Mouse (Mus musculus) neural tube, embryonic 13.5 days (tissue): Measurements from ENCODE around the gene Rbfox3. TPM values are rescaled to one million over a fixed set of nuclear protein-coding genes. Genes with fewer than 3 reads are reported as not detected.

Source experiments
- ATAC-seq: fragments of 200-750 bp; cut with Nextera tagmentation; 2 replicates; pipeline ENCODE4 v1.8.0; 2017; ENCODE audit warnings: low read depth, mild to moderate bottlenecking, moderate TSS enrichment, moderate library complexity
- H3K27ac ChIP-seq: fragments of 300-500 bp; sonication (generic); replicated peaks from 2 replicates; pipeline ENCODE4 v1.5.1; 2015; ENCODE audit warnings: moderate library complexity, mild to moderate bottlenecking, inconsistent platforms
- H3K27me3 ChIP-seq: fragments of 300-500 bp; sonication (generic); 2 replicates; pipeline ENCODE4 v1.6.1; 2015; ENCODE audit warnings: mild to moderate bottlenecking, inconsistent platforms
- H3K36me3 ChIP-seq: fragments of 300-500 bp; sonication (generic); 2 replicates; pipeline ENCODE4 v1.6.1; 2015; ENCODE audit warnings: mild to moderate bottlenecking, inconsistent platforms
- H3K4me1 ChIP-seq: fragments of 300-500 bp; sonication (generic); replicated peaks from 2 replicates; pipeline ENCODE4 v1.6.1; 2015; ENCODE audit warnings: inconsistent platforms
- H3K4me2 ChIP-seq: fragments of 300-500 bp; sonication (generic); 2 replicates; pipeline ENCODE4 v1.6.1; 2015; ENCODE audit warnings: inconsistent platforms, mild to moderate bottlenecking, moderate library complexity
- H3K4me3 ChIP-seq: fragments of 300-500 bp; sonication (generic); 2 replicates; pipeline ENCODE4 v1.5.1; 2015; ENCODE audit warnings: mild to moderate bottlenecking, inconsistent platforms
- H3K9ac ChIP-seq: fragments of 300-500 bp; sonication (generic); 2 replicates; pipeline ENCODE4 v1.6.1; 2015; ENCODE audit warnings: moderate library complexity, mild to moderate bottlenecking, inconsistent platforms
- H3K9me3 ChIP-seq: fragments of 300-500 bp; sonication (generic); 2 replicates; pipeline ENCODE4 v1.6.1; 2016; ENCODE audit warnings: inconsistent platforms
- WGBS: fragments of 180-500 bp; shearing (Covaris S2); methylation state at CpG from one replicate; pipeline ENCODE4 v1.1.7; 2015; 5-methylcytosine and 5-hydroxymethylcytosine counted together
- polyA plus RNA-seq: library from polyadenylated mRNA; unstranded; fragments of >200 nt; fragmentation: Nextera tagmentation; extraction: Ambion mirVana; gene quantifications from 2 replicates; pipeline ENCODE4 v1.2.1, GENCODE M21; 2015

Rbfox3 gene
- polyA plus RNA-seq, 1 experiment from 2014 or later = 71.2 TPM

DNA sequence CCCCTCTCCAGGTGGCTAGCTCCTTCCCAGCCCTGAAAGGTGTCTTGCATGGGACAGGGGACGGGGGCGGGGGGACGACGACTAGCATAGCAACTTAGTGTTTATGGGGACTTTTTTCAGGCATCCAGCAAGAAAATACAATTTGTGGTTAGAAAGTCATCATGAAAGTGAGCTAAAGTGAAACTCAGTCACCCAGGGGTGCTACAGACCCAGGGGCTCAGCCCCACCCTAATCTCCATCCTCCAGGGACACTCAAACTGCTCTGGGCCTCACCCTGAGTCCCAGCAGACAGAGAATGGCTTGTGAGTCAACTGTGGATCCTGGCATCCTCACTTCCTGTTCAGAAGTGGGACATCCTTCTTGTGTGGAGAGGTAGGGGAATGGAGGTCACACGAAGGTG is 179.7 kb downstream of the Rbfox3 start:
- WGBS = 89% methylated on average over 5 of the region's 5 CpGs
- Histone ChIP-seq H3K4me2 (no peak overlapping the region), H3K27ac (no peak overlapping the region), H3K36me3 (no peaks in the 10 kb centered on the region), H3K9me3 (no peaks in the 10 kb centered on the region), H3K27me3 (no peaks in the 10 kb centered on the region), H3K9ac (no peak overlapping the region), H3K4me3 (no peak overlapping the region), H3K4me1 (peaks cover 47% of the 10 kb centered on the region)
- ATAC-seq = no peak

DNA sequence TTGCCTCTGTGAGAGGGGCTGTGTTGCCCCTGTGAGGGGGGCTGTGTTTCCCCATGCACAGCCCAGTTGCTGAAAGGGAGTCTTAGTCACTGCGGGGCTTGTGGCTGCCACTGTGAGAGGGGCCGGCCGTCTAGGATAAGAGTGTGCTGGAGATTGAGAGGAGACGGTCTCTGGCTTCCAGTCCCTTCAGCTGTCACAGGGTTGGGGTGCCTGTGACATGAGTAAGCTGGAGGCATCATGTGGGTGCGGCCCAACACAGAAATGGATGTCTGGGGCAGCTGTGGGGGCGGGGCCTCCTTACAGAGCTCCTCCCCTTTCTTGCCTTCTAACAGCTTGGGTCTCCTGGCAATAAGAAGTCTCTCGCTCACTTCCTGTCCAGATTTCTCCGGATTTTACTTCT is 182.0 kb downstream of the Rbfox3 start:
- Histone ChIP-seq H3K9ac (0 out of 2 replicates have a peak overlapping the region, but pooled peaks have one; percentile 17), H3K27ac (peak overlapping the region; percentile 43), H3K27me3 (no peaks in the 10 kb centered on the region), H3K36me3 (no peaks in the 10 kb centered on the region), H3K9me3 (no peaks in the 10 kb centered on the region), H3K4me3 (no peak overlapping the region), H3K4me2 (no peak overlapping the region), H3K4me1 (peaks cover 63% of the 10 kb centered on the region)
- 40% methylated on average over 8 of the region's 8 CpGs for WGBS
- ATAC-seq = no peak

DNA sequence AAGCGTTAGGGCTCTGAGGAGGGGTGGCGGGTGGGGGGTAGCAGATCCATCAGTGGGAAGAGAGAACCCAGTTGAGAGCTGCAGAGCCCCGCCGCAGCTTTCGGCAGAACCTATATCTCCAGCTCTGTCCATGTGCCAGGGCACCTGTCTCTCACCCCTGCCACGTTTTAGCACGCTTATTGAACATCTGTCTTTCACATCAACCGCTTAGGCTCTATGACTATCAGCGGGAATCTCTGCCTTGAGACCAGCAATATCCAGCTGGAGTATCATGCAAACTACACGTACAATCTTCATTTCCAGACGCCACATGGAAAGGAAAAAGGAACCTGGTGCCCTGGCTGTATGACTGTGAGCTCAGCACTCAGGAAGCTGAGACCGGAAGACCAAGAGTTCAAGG is 182.6 kb downstream of the Rbfox3 start:
- Histone ChIP-seq H3K4me2 (no peak overlapping the region), H3K9ac (peak overlapping the region; percentile 28; the same call in 1 of the 2 replicates), H3K36me3 (no peaks in the 10 kb centered on the region), H3K27ac (peak overlapping the region; percentile 43), H3K4me1 (peaks cover 66% of the 10 kb centered on the region), H3K27me3 (no peaks in the 10 kb centered on the region), H3K9me3 (no peaks in the 10 kb centered on the region), H3K4me3 (no peak overlapping the region)
- no peak for ATAC-seq
- WGBS = 59% methylated on average over 12 of the region's 12 CpGs

DNA sequence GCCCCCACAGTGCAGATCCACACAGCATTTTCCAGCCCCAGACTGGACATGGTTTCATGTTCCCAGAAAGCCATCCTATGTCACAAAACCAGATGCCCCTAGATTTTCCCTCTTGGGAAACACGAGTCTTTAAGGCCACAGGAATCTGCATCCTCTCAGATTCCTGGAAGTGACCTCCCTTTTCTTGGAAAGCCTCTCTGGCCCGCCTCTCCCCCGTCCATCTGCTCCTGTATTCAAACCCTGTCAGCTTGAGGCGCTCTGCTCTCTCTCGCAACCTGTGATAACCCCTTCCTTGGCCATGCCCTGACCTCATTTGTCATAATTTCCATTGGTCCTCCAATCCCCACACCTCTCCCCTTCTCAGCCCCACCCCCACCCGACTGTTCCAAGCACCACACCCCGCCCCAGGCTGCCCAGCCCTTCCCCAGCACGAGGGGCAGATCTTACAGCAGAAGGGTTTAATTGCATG is 183.3 kb downstream of the Rbfox3 start:
- H3K36me3 ChIP-seq = no peaks in the 10 kb centered on the region
- H3K27me3 ChIP-seq = no peaks in the 10 kb centered on the region
- no peak overlapping the region for H3K4me3 ChIP-seq
- no peaks in the 10 kb centered on the region for H3K9me3 ChIP-seq
- H3K9ac ChIP-seq = no peak overlapping the region
- H3K27ac ChIP-seq = peak overlapping the region; percentile 15
- no peak for ATAC-seq
- WGBS = 24% methylated on average over 8 of the region's 8 CpGs
- no peak overlapping the region for H3K4me2 ChIP-seq
- H3K4me1 ChIP-seq = peaks cover 66% of the 10 kb centered on the region

DNA sequence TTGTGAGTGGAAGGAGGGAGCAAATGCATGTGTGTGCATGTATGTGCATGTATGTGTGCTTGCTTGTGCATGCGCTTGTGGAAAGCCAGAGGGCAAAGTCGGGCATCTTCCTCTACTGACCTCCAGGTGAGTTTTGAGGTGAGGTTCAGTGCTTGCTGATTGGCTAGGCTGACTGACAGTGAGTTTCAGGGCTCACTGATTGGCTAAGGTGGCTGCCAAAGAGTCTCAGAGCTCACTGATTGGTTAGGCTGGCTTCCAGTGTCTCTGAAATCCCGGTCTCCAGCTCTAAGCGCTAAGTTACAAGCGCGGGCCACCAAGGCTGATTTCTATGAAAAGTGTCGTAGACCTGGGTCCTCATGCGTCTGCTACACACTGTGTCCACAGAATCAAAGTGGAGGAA is 185.0 kb downstream of the Rbfox3 start:
- no peaks in the 10 kb centered on the region for H3K36me3 ChIP-seq
- H3K9me3 ChIP-seq = no peaks in the 10 kb centered on the region
- H3K9ac ChIP-seq = no peak overlapping the region
- no peak overlapping the region for H3K4me3 ChIP-seq
- H3K27ac ChIP-seq = no peak overlapping the region
- no peak overlapping the region for H3K4me2 ChIP-seq
- H3K4me1 ChIP-seq = peaks cover 71% of the 10 kb centered on the region
- 82% methylated on average over 8 of the region's 8 CpGs for WGBS
- no peaks in the 10 kb centered on the region for H3K27me3 ChIP-seq
- ATAC-seq = no peak

DNA sequence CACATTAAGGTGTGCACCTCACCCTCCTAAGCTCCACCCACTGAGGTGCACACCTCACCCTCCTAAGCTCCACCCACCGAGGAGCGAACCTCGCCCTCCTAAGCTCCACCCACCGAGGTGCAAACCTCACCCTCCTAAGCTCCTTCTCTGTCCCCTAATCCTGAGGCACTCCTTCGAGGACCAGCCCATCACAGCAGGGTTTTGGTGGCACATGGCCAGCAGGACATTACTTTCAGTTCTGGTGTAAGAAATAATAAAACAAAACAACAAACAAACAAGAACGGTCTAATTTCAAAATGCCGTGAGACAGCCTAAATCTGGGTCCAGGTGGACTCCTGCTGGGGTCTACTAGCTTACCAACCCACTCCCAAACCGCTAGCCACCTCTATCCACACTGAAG is 187.0 kb downstream of the Rbfox3 start:
- H3K4me2 ChIP-seq = no peak overlapping the region
- ATAC-seq = no peak
- H3K9ac ChIP-seq = no peak overlapping the region
- no peaks in the 10 kb centered on the region for H3K36me3 ChIP-seq
- no peak overlapping the region for H3K4me3 ChIP-seq
- H3K4me1 ChIP-seq = peaks cover 64% of the 10 kb centered on the region
- WGBS = 89% methylated on average over 8 of the region's 8 CpGs
- no peaks in the 10 kb centered on the region for H3K27me3 ChIP-seq
- no peak overlapping the region for H3K27ac ChIP-seq
- H3K9me3 ChIP-seq = no peaks in the 10 kb centered on the region

DNA sequence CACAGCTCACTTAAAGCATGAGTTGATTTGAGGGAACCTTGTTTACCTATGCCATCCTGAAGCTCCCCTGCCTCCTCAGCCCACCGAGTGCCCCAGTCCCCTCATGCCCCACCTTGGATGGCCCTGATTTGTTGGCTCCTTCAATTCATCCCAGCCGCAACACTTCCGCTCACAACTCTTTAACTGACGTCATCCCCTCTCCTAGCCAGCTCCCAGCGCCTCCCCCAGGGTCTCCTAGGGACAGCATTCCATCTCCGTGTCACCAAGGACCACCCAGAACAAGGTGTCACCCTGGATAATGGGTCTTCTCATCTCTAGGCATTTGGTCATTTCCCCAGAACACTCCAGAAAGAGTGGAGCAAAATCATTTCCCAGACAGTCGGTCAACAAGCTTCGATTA is 188.2 kb downstream of the Rbfox3 start:
- Histone ChIP-seq H3K9ac (no peak overlapping the region), H3K4me3 (no peak overlapping the region), H3K9me3 (no peaks in the 10 kb centered on the region), H3K36me3 (no peaks in the 10 kb centered on the region), H3K27ac (peak overlapping the region; percentile 81), H3K4me1 (peaks cover 51% of the 10 kb centered on the region), H3K4me2 (no peak overlapping the region), H3K27me3 (no peaks in the 10 kb centered on the region)
- ATAC-seq = no peak
- WGBS = 80% methylated on average over 8 of the region's 8 CpGs

DNA sequence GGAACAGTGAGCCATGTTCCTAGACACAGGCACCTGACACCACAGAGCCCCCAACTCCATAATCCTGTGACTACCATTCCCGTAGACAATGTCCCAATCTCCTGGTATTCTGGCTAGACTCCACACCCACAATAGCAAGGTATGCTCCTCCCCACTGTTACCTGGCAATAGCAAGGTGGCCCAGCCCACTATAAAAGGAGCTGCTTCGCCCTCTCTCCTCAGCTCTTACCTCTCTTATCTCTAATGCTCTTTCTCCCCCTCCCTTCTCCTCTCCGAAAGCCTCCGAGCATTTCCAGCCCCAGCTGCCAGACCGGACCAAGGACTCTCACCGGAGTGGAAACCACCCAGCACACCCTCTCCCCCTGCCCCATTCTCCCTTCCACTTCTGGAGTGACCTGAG is 189.5 kb downstream of the Rbfox3 start:
- Histone ChIP-seq H3K27ac (peak overlapping the region; percentile 81), H3K4me2 (no peak overlapping the region)
- WGBS = 70% methylated on average over 6 of the region's 6 CpGs

DNA sequence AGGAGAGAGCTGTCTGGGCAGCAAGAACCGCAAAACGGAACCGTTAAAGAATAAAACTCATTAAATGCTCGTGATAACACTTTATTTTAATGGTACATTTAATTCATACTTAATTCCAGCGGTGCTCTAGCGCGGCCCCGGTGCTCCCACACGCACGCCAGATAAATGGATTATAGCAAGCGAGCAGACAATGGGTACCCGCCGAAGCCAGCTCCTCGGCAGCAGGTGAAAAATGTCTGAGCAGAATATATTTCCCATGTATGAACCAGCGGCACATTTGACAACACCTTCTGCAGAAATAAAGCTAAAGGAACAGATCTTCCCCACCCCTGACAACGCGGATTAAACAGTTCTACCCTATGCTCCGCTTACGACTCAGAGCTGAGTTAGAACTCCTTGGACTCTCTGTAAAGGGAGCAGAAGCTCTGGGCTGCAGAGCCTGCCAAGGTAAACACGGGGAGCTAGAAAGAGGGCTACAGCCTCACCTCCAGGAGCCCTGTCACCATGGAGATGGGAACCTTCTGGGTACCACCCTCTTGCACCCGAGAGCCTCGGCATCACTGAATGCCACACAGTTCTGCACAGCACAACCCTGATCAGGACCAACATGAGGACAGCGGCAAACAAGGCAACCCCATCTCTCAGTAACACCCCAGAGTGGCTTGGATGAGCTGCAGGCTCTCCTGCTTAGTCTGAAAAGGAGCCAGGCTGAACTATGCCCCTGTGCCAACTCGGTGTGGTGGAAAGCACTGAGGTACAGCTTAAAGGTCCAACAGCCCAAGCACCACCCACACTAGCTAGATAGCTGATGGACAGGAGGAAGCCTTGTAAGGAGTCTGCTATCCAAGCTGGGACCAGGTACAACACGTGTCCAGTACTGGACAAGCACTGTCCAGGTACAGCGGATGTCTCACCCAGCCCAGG is 196.5 kb downstream of the Rbfox3 start:
- Histone ChIP-seq H3K36me3 (no peaks in the 10 kb centered on the region), H3K4me1 (peaks cover 70% of the 10 kb centered on the region), H3K4me2 (no peak overlapping the region), H3K27ac (peak overlapping the region; percentile 83), H3K9ac (peak overlapping the region; percentile 62), H3K4me3 (no peak overlapping the region), H3K27me3 (no peaks in the 10 kb centered on the region), H3K9me3 (no peaks in the 10 kb centered on the region)
- 60% methylated on average over 26 of the region's 26 CpGs for WGBS
- no peak for ATAC-seq

More for the DNA sequence above, 189.5 kb downstream of the Rbfox3 start:
- H3K9me3 ChIP-seq = no peaks in the 10 kb centered on the region
- peaks cover 45% of the 10 kb centered on the region for H3K4me1 ChIP-seq
- H3K36me3 ChIP-seq = no peaks in the 10 kb centered on the region
- no peak overlapping the region for H3K4me3 ChIP-seq
- ATAC-seq = no peak
- H3K9ac ChIP-seq = no peak overlapping the region
- H3K27me3 ChIP-seq = no peaks in the 10 kb centered on the region

DNA sequence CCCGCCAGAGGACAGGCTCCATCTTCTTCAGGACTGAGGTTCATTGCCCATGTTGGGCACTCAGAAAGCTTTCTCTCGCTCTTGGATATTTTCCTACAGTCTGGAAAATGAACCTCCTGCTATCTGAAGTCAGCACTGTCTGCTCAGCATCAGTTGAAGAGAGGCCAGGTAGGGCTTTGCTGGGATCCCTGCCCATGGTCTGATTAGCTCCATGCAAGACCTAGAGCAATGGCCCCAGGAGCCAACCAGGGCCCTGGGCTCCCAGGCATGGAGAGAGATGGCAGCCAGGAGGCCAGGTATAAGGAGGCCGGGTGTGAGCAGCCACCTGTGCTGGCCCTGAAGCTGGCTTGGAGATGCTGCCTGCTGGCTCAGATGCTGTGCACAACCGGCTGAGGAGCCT is 198.6 kb downstream of the Rbfox3 start:
- H3K27me3 ChIP-seq = no peaks in the 10 kb centered on the region
- H3K4me1 ChIP-seq = peaks cover 70% of the 10 kb centered on the region
- no peak overlapping the region for H3K4me3 ChIP-seq
- ATAC-seq = no peak
- WGBS = 73% methylated on average over 4 of the region's 4 CpGs
- peak overlapping the region; percentile 79 for H3K27ac ChIP-seq
- H3K4me2 ChIP-seq = no peak overlapping the region
- no peaks in the 10 kb centered on the region for H3K9me3 ChIP-seq
- H3K9ac ChIP-seq = 0 out of 2 replicates have a peak overlapping the region, but pooled peaks have one; percentile 14
- no peaks in the 10 kb centered on the region for H3K36me3 ChIP-seq

DNA sequence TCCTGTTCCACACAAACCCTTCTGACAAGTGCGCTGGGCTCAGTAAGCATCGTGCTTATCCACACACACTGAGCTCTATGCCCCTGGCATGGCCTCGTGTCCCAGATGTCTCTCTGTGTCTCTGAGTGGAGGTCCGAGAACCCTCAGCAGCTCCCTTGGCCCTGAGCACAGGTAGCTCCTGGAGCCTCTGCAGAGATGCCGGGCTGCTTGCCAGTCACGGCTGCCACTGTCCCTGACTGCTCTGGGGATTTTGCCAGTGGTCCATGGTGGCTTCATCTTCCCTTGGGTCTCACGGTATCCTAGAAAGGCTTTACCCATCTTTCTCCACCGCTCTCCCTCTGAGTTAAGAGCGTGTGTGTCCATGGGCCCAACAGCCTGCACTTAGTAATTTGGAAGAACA is 199.3 kb downstream of the Rbfox3 start:
- peak overlapping the region; percentile 79 for H3K27ac ChIP-seq
- no peak overlapping the region for H3K4me2 ChIP-seq
- 0 out of 2 replicates have a peak overlapping the region, but pooled peaks have one; percentile 19 for H3K9ac ChIP-seq
- H3K27me3 ChIP-seq = no peaks in the 10 kb centered on the region
- H3K4me1 ChIP-seq = peaks cover 70% of the 10 kb centered on the region
- ATAC-seq = no peak
- no peak overlapping the region for H3K4me3 ChIP-seq
- no peaks in the 10 kb centered on the region for H3K9me3 ChIP-seq
- H3K36me3 ChIP-seq = no peaks in the 10 kb centered on the region
- WGBS = 70% methylated on average over 9 of the region's 9 CpGs

DNA sequence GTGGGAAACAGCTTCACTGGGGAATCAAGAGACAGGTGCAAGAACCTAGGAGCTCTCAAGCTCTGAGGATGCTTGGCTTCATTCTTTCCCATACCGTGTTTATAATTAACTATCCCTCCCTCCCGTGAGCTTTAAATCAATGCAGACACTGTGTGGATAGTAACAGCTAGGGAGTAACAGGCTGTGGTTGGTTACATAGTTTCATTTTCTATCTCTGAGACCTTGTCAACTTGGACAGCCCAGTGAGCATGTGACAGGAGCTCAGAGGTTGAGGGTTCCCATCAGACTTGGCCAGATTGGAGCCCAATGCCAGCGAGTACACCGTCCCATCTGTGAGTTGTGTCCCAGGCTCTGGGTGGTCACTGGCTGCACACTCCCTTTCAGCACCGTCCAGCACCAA is 201.4 kb downstream of the Rbfox3 start:
- H3K4me1 ChIP-seq = peaks cover 54% of the 10 kb centered on the region

More for the DNA sequence above, 201.4 kb downstream of the Rbfox3 start:
- H3K9ac ChIP-seq = no peak overlapping the region
- no peak overlapping the region for H3K4me3 ChIP-seq
- no peak for ATAC-seq
- H3K4me2 ChIP-seq = no peak overlapping the region
- WGBS = 78% methylated on average over 5 of the region's 5 CpGs
- no peak overlapping the region; the same call in 1 of the 2 replicates for H3K27ac ChIP-seq
- H3K9me3 ChIP-seq = no peaks in the 10 kb centered on the region
- no peaks in the 10 kb centered on the region for H3K27me3 ChIP-seq
- H3K36me3 ChIP-seq = no peaks in the 10 kb centered on the region
